Mouse (Mus musculus) Muller cell, postnatal 12 days (primary cell): ENCODE data around the gene Rora.
A peak's percentile ranks its signal among the peaks of the same experiment; 100 is the strongest.

ENCODE experiments used
- DNase-seq: peaks from one replicate; pipeline ENCODE4 v3.0.0-alpha.2; 2015; ENCODE audit errors: inconsistent ontology term

Gene Rora

GRCm38 (mm10) chr9:68759324-68759723 is 105.7 kb downstream of the Rora start:
- DNase-seq = no peak

DNA sequence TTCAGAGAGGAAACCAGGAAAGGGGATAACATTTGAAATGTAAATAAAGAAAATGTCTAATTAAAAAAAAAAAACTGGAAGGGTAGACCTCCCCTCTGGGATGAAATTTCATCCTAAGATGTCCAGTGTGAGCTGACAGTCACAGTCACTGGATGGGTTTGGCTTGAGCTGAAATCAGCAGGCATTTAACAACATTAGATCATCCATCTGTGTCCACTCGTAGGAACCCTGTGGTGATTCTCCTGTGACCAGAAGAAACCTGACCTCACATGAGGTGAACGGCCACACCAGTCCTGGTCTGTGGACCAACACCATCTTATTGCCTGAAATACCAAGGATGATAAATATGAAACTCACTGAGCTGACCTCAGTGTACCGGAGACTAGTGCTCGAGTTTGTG is 106.7 kb downstream of the Rora start:
- no peak for DNase-seq

- no peak for DNase-seq
Observed at GRCm38 (mm10) chr9:68760876-68761275, 107.3 kb downstream of the Rora start.

- DNase-seq = no peak
Observed at GRCm38 (mm10) chr9:68761672-68762071, 108.1 kb downstream of the Rora start.

- DNase-seq = no peak
Observed at GRCm38 (mm10) chr9:68765595-68765994, 112.0 kb downstream of the Rora start.

GRCm38 (mm10) chr9:68769638-68770037 is 116.1 kb downstream of the Rora start:
- DNase-seq = no peak

DNA sequence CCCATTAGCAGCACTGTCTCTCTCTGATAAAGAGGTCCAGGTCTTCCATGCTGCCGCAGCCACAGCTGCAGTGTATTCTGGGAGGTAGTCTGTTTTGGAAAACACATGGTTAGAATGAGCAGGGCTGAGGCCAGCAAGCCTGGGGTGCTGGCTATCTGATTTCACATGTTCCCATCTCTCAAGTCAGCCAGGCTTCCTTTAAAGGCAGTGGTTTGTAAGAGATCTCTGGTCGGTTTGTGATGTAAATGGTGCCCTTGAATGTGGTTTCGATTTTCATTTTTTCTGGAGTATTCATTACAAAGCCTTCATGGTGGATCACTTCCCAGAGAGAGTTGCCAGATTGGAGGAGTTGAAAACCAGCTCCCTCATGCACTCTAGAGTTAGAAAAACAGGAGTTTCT is 117.8 kb downstream of the Rora start:
- no peak for DNase-seq

- DNase-seq = no peak
Observed at GRCm38 (mm10) chr9:68773770-68774169, 120.2 kb downstream of the Rora start.

- DNase-seq = no peak
Observed at GRCm38 (mm10) chr9:68782011-68782410, 128.4 kb downstream of the Rora start.

GRCm38 (mm10) chr9:68782604-68783003 is 129.0 kb downstream of the Rora start:
- DNase-seq = peak; percentile 48

DNA sequence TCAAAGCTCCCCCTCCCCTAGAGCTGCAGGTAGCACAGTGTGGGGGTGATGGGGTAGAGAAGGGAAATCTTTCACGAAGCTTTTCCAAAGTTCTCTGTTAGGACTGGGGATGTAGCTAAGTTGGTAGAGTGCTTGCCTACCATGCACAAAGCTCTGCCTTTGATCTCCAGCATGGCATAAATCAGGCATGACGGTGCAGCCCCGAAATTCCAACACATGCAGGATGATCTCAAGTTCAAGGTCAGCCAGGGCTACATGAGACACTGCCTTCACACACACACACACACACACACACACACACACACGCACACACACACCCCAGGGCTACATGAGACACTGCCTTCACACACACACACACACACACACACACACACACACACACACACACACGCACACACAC is 129.7 kb downstream of the Rora start:
- no peak for DNase-seq

DNA sequence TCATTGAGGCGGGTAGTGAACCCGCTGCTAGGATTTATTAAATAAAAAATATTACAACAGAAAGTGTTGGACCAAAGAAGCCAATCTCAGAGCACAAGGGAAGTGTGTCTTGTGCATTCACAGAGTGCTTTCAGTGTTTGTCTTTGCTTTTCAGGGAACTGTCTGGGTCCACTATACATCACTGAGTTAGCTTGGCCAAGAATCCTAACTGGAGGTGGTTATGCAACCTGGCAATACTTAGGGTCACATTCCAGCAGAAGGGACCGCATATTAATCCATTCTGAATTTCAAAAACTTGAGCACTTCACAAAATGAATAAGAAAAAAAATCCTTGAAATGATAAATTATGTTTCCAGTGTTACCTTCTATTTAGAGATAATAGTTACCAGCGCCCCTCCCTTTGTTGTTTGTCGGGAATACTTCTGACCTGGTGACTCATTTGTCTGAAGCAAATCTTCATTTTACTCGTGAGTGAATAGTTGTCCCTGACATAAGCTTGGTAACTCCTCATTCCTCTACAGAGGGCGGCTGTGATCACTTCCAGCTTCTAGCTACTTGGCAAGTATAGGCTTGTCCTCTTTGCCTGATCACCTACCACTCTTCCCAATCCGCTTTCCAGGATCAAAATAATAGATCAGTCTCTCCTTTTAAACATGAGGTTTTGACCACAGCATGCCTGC is 133.2 kb downstream of the Rora start:
- DNase-seq = peak; percentile 49

GRCm38 (mm10) chr9:68787665-68788064 is 134.1 kb downstream of the Rora start:
- DNase-seq = no peak

GRCm38 (mm10) chr9:68790922-68791321 is 137.3 kb downstream of the Rora start:
- no peak for DNase-seq

- peak; percentile 65 for DNase-seq
Observed at GRCm38 (mm10) chr9:68791982-68792540, 138.5 kb downstream of the Rora start.

- DNase-seq = no peak
Observed at GRCm38 (mm10) chr9:68795314-68795713, 141.7 kb downstream of the Rora start.

DNA sequence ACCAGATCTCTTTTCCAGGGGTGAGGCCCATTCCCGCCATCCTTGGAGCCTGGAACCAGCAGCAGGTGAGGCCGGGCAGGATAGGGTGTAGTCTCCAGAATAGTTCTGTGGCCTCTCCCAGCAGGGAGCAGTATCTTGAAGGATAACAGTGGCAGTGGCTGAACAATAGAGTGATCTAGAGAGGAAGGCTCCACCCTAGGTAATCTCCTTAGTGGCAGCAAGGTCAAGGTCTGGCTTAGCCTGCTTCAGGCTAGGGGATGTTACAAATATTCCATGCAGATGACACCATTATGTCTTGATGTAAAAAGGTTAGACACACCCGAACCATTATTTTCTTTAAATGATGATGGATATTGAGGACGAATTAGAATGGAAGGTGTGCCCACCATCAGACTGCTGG is 144.6 kb downstream of the Rora start:
- no peak for DNase-seq

- DNase-seq = no peak
Observed at GRCm38 (mm10) chr9:68799065-68799464, 145.5 kb downstream of the Rora start.

- DNase-seq = no peak
Observed at GRCm38 (mm10) chr9:68804229-68804628, 150.6 kb downstream of the Rora start.

DNA sequence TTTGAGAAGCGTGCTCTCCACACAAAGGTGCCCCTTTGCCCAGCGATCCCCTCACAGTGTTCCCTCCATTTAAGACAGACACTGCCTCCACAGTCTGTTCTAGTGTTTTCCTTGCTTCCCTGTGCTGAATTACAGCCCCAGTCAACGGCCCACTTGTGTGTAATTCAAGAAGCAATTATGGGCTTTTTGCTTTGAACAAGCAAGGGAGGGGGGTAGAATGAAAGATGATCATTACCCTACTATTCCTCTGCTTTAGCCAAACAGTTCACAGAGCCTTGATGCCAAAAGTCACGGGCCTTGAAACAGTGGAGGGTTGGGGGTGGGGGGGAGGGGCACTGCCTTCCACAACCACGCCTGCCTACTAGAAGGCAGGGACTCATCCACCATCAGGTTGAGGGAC is 152.2 kb downstream of the Rora start:
- no peak for DNase-seq

- no peak for DNase-seq
Observed at GRCm38 (mm10) chr9:68807735-68808134, 154.1 kb downstream of the Rora start.

DNA sequence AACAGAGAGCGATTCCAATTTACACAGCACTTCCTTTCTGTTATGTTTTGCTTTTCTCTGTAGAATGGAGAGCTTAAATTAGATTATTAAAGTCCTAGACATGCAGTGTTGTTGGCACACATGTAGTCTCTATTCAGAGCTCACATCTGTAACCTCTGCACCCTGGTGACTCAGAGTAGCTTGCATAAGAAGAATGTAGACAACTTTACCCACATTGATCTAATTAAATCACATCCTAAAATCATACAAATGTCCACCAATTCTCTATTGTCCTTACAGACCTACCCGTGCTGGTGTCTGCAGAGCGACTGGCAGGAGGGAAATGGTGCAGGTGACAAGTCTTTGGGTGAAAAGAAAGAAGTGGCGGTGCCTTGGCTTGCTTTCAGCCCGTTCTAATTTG is 155.9 kb downstream of the Rora start:
- no peak for DNase-seq

DNA sequence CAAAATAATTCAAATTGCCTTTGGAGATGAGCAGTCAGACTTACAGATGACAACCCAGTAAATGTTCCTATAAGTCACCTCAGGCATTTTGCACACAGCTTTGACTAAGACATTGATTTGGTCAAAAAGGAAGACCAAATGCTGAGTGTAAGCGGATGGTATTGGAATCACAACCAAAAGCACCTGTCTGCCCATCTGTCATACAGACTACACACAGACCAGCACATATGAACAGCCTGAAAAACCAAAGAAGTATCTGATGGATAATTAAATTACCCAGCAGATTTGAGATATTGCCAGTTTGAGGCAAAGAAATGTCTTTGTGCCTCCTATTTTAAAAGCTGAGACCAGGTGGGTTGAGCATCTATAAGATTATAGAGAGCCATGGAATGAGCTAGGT is 161.1 kb downstream of the Rora start:
- no peak for DNase-seq

- DNase-seq = no peak
Observed at GRCm38 (mm10) chr9:68815877-68816276, 162.3 kb downstream of the Rora start.
